Comparison of ENCODE assay signal across 23 mouse cellular contexts in the genomic region with DNA sequence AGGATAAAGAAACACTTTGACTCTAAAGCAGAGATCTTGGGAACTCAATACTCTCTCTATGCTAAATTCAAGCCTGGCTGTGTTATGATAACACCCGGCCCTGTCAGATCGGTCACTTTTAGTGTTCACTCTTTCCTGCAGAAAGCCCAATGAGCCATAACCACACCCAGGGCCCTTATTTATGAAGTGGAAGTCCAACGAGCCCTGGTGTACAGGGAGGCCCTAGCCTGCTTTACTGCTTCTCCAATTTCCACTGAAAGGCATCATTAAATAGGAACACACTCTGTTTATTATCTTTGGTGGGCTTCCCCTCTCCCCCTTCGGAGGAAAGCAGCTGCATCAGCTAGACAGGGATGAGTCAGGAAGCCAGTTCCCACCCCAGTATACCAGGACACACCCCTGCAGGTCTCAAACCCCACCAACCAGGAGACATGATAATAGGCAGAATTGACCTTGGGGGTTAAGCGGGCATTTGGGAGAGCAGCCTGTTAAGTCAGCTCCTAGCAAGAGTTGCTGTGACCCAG.
A peak's percentile ranks its signal among the peaks of the same experiment; 100 is the strongest.
DNase-seq lines count a peak whose midpoint lies in the region; ATAC-seq and TF ChIP-seq lines count a peak whose summit lies in the region.
"Had no signal": no experiment of that assay in that cellular context is flagged by ENCODE, and none has a peak within 500 bp of the region (broad histone marks: within the 10 kb centered on the region; RNA-seq: fewer than 3 reads in every experiment).

No protein-coding gene starts in this region.

- DNase-seq in kidney, postnatal 14 days, result no peak
- peak; percentile 90 for DNase-seq in kidney, postnatal 0 days (ENCODE audit: low spot score)
- no peak for DNase-seq in kidney, postnatal 25 days
- peak; percentile 43 for DNase-seq in mesoderm, embryonic 11.5 days (ENCODE audit: low read depth, low spot score)
- DNase-seq: adrenal gland, adult 8-10 months; adrenal gland, postnatal 25 days; cerebellum, adult 18-20 months; cerebellum, adult 9-10 months; cerebellum, postnatal 14 days; forebrain, postnatal 0 days; gastrocnemius, adult 2 months; gastrocnemius, postnatal 14 days; heart, adult 11 months had no signal

- 9% methylated on average over 5 of the region's 5 CpGs for WGBS in kidney, embryonic 14.5 days
- WGBS in kidney, postnatal 0 days, result 18% methylated on average over 5 of the region's 5 CpGs

- peak; percentile 95 for ATAC-seq in kidney, embryonic 14.5 days (ENCODE audit: low FRiP score, low TSS enrichment)
- ATAC-seq in kidney, postnatal 0 days (replicated peaks; ENCODE audit: low FRiP score, low read depth), result peak; percentile 92
- ATAC-seq in cerebellum, adult (ENCODE audit: insufficient number of reproducible peaks, low FRiP score, low TSS enrichment), result no peak
- ATAC-seq: activated CD4-positive, CD25-positive, alpha-beta regulatory T cell, adult 4 months; CD4-positive, CD25-positive, alpha-beta regulatory T cell, adult 4 months; forebrain, embryonic 14.5 days; forebrain, postnatal 0 days had no signal

- H3K36me3 ChIP-seq in kidney, embryonic 14.5 days (ENCODE audit: control insufficient read depth, insufficient read depth, low read length), result no peaks in the 10 kb centered on the region
- no peaks in the 10 kb centered on the region for H3K36me3 ChIP-seq in kidney, postnatal 0 days (ENCODE audit: insufficient read depth, low read length)
- H3K36me3 ChIP-seq: embryonic facial prominence, embryonic 12.5 days; embryonic facial prominence, embryonic 15.5 days; hindbrain, embryonic 12.5 days had no signal

- TF ChIP-seq CTCF in kidney, postnatal 0 days (IDR thresholded peaks at IDR 0.05; ENCODE audit: low read depth), result no peak

- 0 out of 2 replicates have a peak, but pooled peaks cover 10% of the 10 kb centered on the region for H3K4me1 ChIP-seq in kidney, embryonic 14.5 days (ENCODE audit: control insufficient read depth, insufficient read depth, low read length)
- H3K4me1 ChIP-seq in kidney, postnatal 0 days (replicated peaks; ENCODE audit: insufficient read depth, low read length), result no peaks in the 10 kb centered on the region
- H3K4me1 ChIP-seq: embryonic facial prominence, embryonic 12.5 days; embryonic facial prominence, embryonic 15.5 days; hindbrain, embryonic 12.5 days; hindbrain, embryonic 15.5 days had no signal

- H3K4me2 ChIP-seq in kidney, embryonic 14.5 days (replicated peaks; ENCODE audit: low read depth, low read length), result no peak overlapping the region
- no peak overlapping the region for H3K4me2 ChIP-seq in kidney, postnatal 0 days (ENCODE audit: low read length)
- H3K4me2 ChIP-seq: embryonic facial prominence, embryonic 12.5 days; embryonic facial prominence, embryonic 15.5 days; heart, embryonic 11.5 days; hindbrain, embryonic 12.5 days; hindbrain, embryonic 15.5 days had no signal

- H3K9me3 ChIP-seq in kidney, embryonic 14.5 days (ENCODE audit: control insufficient read depth, low read length), result no peaks in the 10 kb centered on the region
- H3K9me3 ChIP-seq in kidney, postnatal 0 days (replicated peaks; ENCODE audit: low read length), result no peaks in the 10 kb centered on the region
- H3K9me3 ChIP-seq: embryonic facial prominence, embryonic 12.5 days; embryonic facial prominence, embryonic 15.5 days; hindbrain, embryonic 12.5 days; hindbrain, embryonic 15.5 days had no signal

- H3K4me3 ChIP-seq in kidney, embryonic 14.5 days (ENCODE audit: low read length), result no peak overlapping the region
- H3K4me3 ChIP-seq in kidney, postnatal 0 days (replicated peaks; ENCODE audit: low read depth, low read length), result no peak overlapping the region
- H3K4me3 ChIP-seq: embryonic facial prominence, embryonic 12.5 days; embryonic facial prominence, embryonic 15.5 days; gastrocnemius, adult 2 months; hindbrain, embryonic 12.5 days; hindbrain, embryonic 15.5 days had no signal

- H3K27ac ChIP-seq in kidney, embryonic 14.5 days (ENCODE audit: low read depth, low read length), result no peak overlapping the region; the same call in 1 of the 2 replicates
- no peak overlapping the region for H3K27ac ChIP-seq in kidney, postnatal 0 days
- H3K27ac ChIP-seq: embryonic facial prominence, embryonic 12.5 days; embryonic facial prominence, embryonic 15.5 days; gastrocnemius, adult 2 months; hindbrain, embryonic 12.5 days; hindbrain, embryonic 15.5 days had no signal

- H3K27me3 ChIP-seq in kidney, embryonic 14.5 days (ENCODE audit: control insufficient read depth, insufficient read depth, low read length), result no peaks in the 10 kb centered on the region
- H3K27me3 ChIP-seq in kidney, postnatal 0 days (ENCODE audit: insufficient read depth, low read length), result no peaks in the 10 kb centered on the region
- H3K27me3 ChIP-seq: embryonic facial prominence, embryonic 12.5 days; embryonic facial prominence, embryonic 15.5 days; hindbrain, embryonic 12.5 days; hindbrain, embryonic 15.5 days had no signal

- no peak overlapping the region for H3K9ac ChIP-seq in kidney, embryonic 14.5 days (ENCODE audit: low read depth, low read length)
- no peak overlapping the region for H3K9ac ChIP-seq in kidney, postnatal 0 days (ENCODE audit: low read depth, low read length)
- H3K9ac ChIP-seq: embryonic facial prominence, embryonic 12.5 days; embryonic facial prominence, embryonic 15.5 days; forebrain, postnatal 0 days; hindbrain, embryonic 12.5 days; hindbrain, embryonic 15.5 days had no signal

Comparison
In these comparisons a context has a peak if more than half of its experiments do, and no peak if none do; other contexts are left out.
1. DNase-seq: peak in kidney, postnatal 0 days (single experiment) and mesoderm, embryonic 11.5 days (single experiment); none in kidney, postnatal 14 days (single experiment) and kidney, postnatal 25 days (0 of 2).